Mouse (Mus musculus): ENCODE results near the gene Frmd4a.

Gene Frmd4a

GRCm38 (mm10) chr2:4017528-4018288, at the start of gene Frmd4a:
TSS of gene Frmd4a (plus strand) at chr2:4017717.
- 0 out of 2 replicates have a peak, but pooled peaks have one; percentile 33 for ATAC-seq (ENCODE audit: insufficient number of reproducible peaks, low FRiP score, low TSS enrichment)

GRCm38 (mm10) chr2:3988876-3989275, 28.6 kb upstream of the Frmd4a start:
- ATAC-seq (ENCODE audit: insufficient number of reproducible peaks, low FRiP score, low TSS enrichment), result no peak

- 0 out of 2 replicates have a peak, but pooled peaks have one; percentile 26 for ATAC-seq (ENCODE audit: insufficient number of reproducible peaks, low FRiP score, low TSS enrichment)
Measured at GRCm38 (mm10) chr2:3990431-3990830, 27.1 kb upstream of the Frmd4a start.

- peak; percentile 43; the same call in 1 of the 2 replicates for ATAC-seq (ENCODE audit: insufficient number of reproducible peaks, low FRiP score, low TSS enrichment)
Measured at GRCm38 (mm10) chr2:4018431-4018876, 937 bp downstream of the Frmd4a start.

- ATAC-seq (ENCODE audit: insufficient number of reproducible peaks, low FRiP score, low TSS enrichment), result no peak
Measured at GRCm38 (mm10) chr2:4018909-4019308, 1.4 kb downstream of the Frmd4a start.

- ATAC-seq (ENCODE audit: insufficient number of reproducible peaks, low FRiP score, low TSS enrichment), result no peak
Measured at GRCm38 (mm10) chr2:4024927-4025326, 7.4 kb downstream of the Frmd4a start.

- no peak for ATAC-seq (ENCODE audit: insufficient number of reproducible peaks, low FRiP score, low TSS enrichment)
Measured at GRCm38 (mm10) chr2:4029031-4029747, 11.7 kb downstream of the Frmd4a start.

GRCm38 (mm10) chr2:4036153-4036589, 18.7 kb downstream of the Frmd4a start:
- no peak for ATAC-seq (ENCODE audit: insufficient number of reproducible peaks, low FRiP score, low TSS enrichment)

- no peak for ATAC-seq (ENCODE audit: insufficient number of reproducible peaks, low FRiP score, low TSS enrichment)
Measured at GRCm38 (mm10) chr2:4036651-4037117, 19.2 kb downstream of the Frmd4a start.

GRCm38 (mm10) chr2:4042009-4042408, 24.5 kb downstream of the Frmd4a start:
- ATAC-seq (ENCODE audit: insufficient number of reproducible peaks, low FRiP score, low TSS enrichment), result no peak

GRCm38 (mm10) chr2:4055481-4055880, 38.0 kb downstream of the Frmd4a start:
- no peak for ATAC-seq (ENCODE audit: insufficient number of reproducible peaks, low FRiP score, low TSS enrichment)

- ATAC-seq (ENCODE audit: insufficient number of reproducible peaks, low FRiP score, low TSS enrichment), result no peak
Measured at GRCm38 (mm10) chr2:4060675-4061074, 43.2 kb downstream of the Frmd4a start.

- no peak for ATAC-seq (ENCODE audit: insufficient number of reproducible peaks, low FRiP score, low TSS enrichment)
Measured at GRCm38 (mm10) chr2:4071831-4072230, 54.3 kb downstream of the Frmd4a start.

- peak; percentile 60 for ATAC-seq (ENCODE audit: insufficient number of reproducible peaks, low FRiP score, low TSS enrichment)
Measured at GRCm38 (mm10) chr2:4083877-4084276, 66.4 kb downstream of the Frmd4a start.

GRCm38 (mm10) chr2:4097601-4098000, 80.1 kb downstream of the Frmd4a start:
- no peak for ATAC-seq (ENCODE audit: insufficient number of reproducible peaks, low FRiP score, low TSS enrichment)

GRCm38 (mm10) chr2:4098948-4099776, 81.6 kb downstream of the Frmd4a start:
- ATAC-seq (ENCODE audit: insufficient number of reproducible peaks, low FRiP score, low TSS enrichment), result no peak

GRCm38 (mm10) chr2:4099777-4100104, 82.2 kb downstream of the Frmd4a start:
- no peak for ATAC-seq (ENCODE audit: insufficient number of reproducible peaks, low FRiP score, low TSS enrichment)

- no peak for ATAC-seq (ENCODE audit: insufficient number of reproducible peaks, low FRiP score, low TSS enrichment)
Measured at GRCm38 (mm10) chr2:4101370-4101769, 83.9 kb downstream of the Frmd4a start.

GRCm38 (mm10) chr2:4113303-4113920, 95.9 kb downstream of the Frmd4a start:
- no peak for ATAC-seq (ENCODE audit: insufficient number of reproducible peaks, low FRiP score, low TSS enrichment)
